Mouse (Mus musculus) MEL (cell line): ENCODE data around the gene Lmo7. TPM values are rescaled to one million over a fixed set of nuclear protein-coding genes. Genes with fewer than 3 reads are reported as not detected.
A peak's percentile ranks its signal among the peaks of the same experiment; 100 is the strongest.

Experiments used
- DNase-seq: peaks from one replicate; pipeline ENCODE4 v3.0.0; 2011; ENCODE audit warnings: low read depth, low spot score
- H3K27ac ChIP-seq: 2 replicates; pipeline ENCODE4 v1.5.1; 2012; ENCODE audit warnings: low read depth, mild to moderate bottlenecking, control low read depth, low read length, moderate library complexity; ENCODE audit not compliant: control insufficient read depth
- H3K27me3 ChIP-seq, 2 experiments: fragments of 150-350 bp in 1 of 2; sonication (generic) in 1 of 2; 2 replicates each; pipeline ENCODE4 v1.6.1; 2012; ENCODE audit warnings: low read length in 2 of 2, mild to moderate bottlenecking in 2 of 2, improper control_type of control experiment in 1 of 2, moderate library complexity in 1 of 2; ENCODE audit not compliant: insufficient read depth in 2 of 2, control insufficient read depth in 1 of 2
- H3K36me3 ChIP-seq, 2 experiments: 2 replicates each; pipeline ENCODE4 v1.6.1; 2012 to 2014; ENCODE audit warnings: low read length in 2 of 2, improper control_type of control experiment in 1 of 2, inconsistent platforms in 1 of 2, mild to moderate bottlenecking in 1 of 2; ENCODE audit not compliant: insufficient read depth in 2 of 2, control insufficient read depth in 1 of 2
- H3K4me1 ChIP-seq, 2 experiments: fragments of 150-350 bp in 1 of 2; sonication (generic) in 1 of 2; 2 replicates each; pipeline ENCODE4 v1.6.1; 2012; ENCODE audit warnings: low read length in 2 of 2, improper control_type of control experiment in 1 of 2, mild to moderate bottlenecking in 1 of 2; ENCODE audit not compliant: insufficient read depth in 2 of 2, control insufficient read depth in 1 of 2
- H3K4me3 ChIP-seq, 2 experiments: fragments of 150-350 bp in 1 of 2; sonication (generic) in 1 of 2; 2 replicates each; pipeline ENCODE4 v1.5.1; 2012; ENCODE audit warnings: low read depth in 2 of 2, low read length in 2 of 2, mild to moderate bottlenecking in 2 of 2, moderate library complexity in 2 of 2, control low read depth in 1 of 2, improper control_type of control experiment in 1 of 2; ENCODE audit not compliant: control insufficient read depth in 1 of 2, insufficient read depth in 1 of 2
- H3K79me2 ChIP-seq: 2 replicates; pipeline ENCODE4 v1.6.1; 2012; ENCODE audit warnings: mild to moderate bottlenecking, low read length, moderate library complexity; ENCODE audit not compliant: control insufficient read depth, poor library complexity, insufficient read depth
- H3K9ac ChIP-seq: 2 replicates; pipeline ENCODE4 v1.6.1; 2012; ENCODE audit warnings: low read depth, mild to moderate bottlenecking, control low read depth, low read length, moderate library complexity; ENCODE audit not compliant: control insufficient read depth, poor library complexity, severe bottlenecking
- H3K9me3 ChIP-seq: fragments of 150-350 bp; sonication (generic); replicated peaks from 2 replicates; pipeline ENCODE4 v1.6.1; 2012; ENCODE audit warnings: mild to moderate bottlenecking, low read length, improper control_type of control experiment, moderate library complexity; ENCODE audit not compliant: insufficient read depth
- E2F4 ChIP-seq: IDR thresholded peaks from 2 replicates; pipeline ENCODE4 v1.6.1; 2011; ENCODE audit warnings: low read depth, low read length, improper control_type of control experiment, borderline replicate concordance
- EP300 ChIP-seq, 2 experiments: IDR thresholded peaks; 2 replicates each; pipeline ENCODE4 v1.6.1; 2011; ENCODE audit warnings: improper control_type of control experiment in 2 of 2, low read length in 2 of 2, low read depth in 1 of 2, mild to moderate bottlenecking in 1 of 2
- ETS1 ChIP-seq: IDR thresholded peaks from 2 replicates; pipeline ENCODE4 v1.6.1; 2012; ENCODE audit warnings: low read depth, mild to moderate bottlenecking, inconsistent platforms, low read length, improper control_type of control experiment, moderate library complexity
- GABPA ChIP-seq: IDR thresholded peaks from 2 replicates; pipeline ENCODE4 v1.6.1; 2012; ENCODE audit warnings: low read depth, mild to moderate bottlenecking, inconsistent platforms, low read length, improper control_type of control experiment, moderate library complexity
- GATA1 ChIP-seq: IDR thresholded peaks from 2 replicates; pipeline ENCODE4 v1.6.1; 2011; ENCODE audit warnings: low read depth, low read length, improper control_type of control experiment
- HCFC1 ChIP-seq: IDR thresholded peaks from 2 replicates; pipeline ENCODE4 v1.6.1; 2012; ENCODE audit warnings: low read depth, mild to moderate bottlenecking, inconsistent platforms, low read length, improper control_type of control experiment, moderate library complexity
- MAFK ChIP-seq: IDR thresholded peaks from 2 replicates; pipeline ENCODE4 v1.6.1; 2011; ENCODE audit warnings: low read depth, mild to moderate bottlenecking, low read length, improper control_type of control experiment, borderline replicate concordance
- MAX ChIP-seq: IDR thresholded peaks from 2 replicates; pipeline ENCODE4 v1.6.1; 2011; ENCODE audit warnings: low read length, improper control_type of control experiment
- MXI1 ChIP-seq: IDR thresholded peaks from 2 replicates; pipeline ENCODE4 v1.6.1; 2011; ENCODE audit warnings: mild to moderate bottlenecking, low read depth, low read length, improper control_type of control experiment
- POLR2A ChIP-seq, 2 experiments: IDR thresholded peaks; 2 replicates each; pipeline ENCODE4 v1.6.1; 2011 to 2012; ENCODE audit warnings: low read length in 2 of 2, mild to moderate bottlenecking in 2 of 2, control low read depth in 1 of 2, improper control_type of control experiment in 1 of 2, low read depth in 1 of 2, moderate library complexity in 1 of 2; ENCODE audit not compliant: control insufficient read depth in 1 of 2, insufficient read depth in 1 of 2, poor library complexity in 1 of 2
- POLR2AphosphoS2 ChIP-seq: IDR thresholded peaks from 2 replicates; pipeline ENCODE4 v1.6.1; 2011; ENCODE audit warnings: low read length, improper control_type of control experiment
- POLR2AphosphoS5 ChIP-seq: IDR thresholded peaks from 2 replicates; pipeline ENCODE4 v1.6.1; 2012; ENCODE audit warnings: low read depth, borderline replicate concordance, mild to moderate bottlenecking, inconsistent platforms, low read length, moderate library complexity, mixed read lengths
- RAD21 ChIP-seq: IDR thresholded peaks from 2 replicates; pipeline ENCODE4 v1.6.1; 2011; ENCODE audit warnings: mild to moderate bottlenecking, low read depth, low read length, improper control_type of control experiment
- RCOR1 ChIP-seq: IDR thresholded peaks from 2 replicates; pipeline ENCODE4 v1.6.1; 2012; ENCODE audit warnings: low read depth, mild to moderate bottlenecking, inconsistent platforms, low read length, improper control_type of control experiment
- TCF12 ChIP-seq: IDR thresholded peaks from 2 replicates; pipeline ENCODE4 v1.6.1; 2014; ENCODE audit warnings: low read depth, mild to moderate bottlenecking, inconsistent platforms, low read length, improper control_type of control experiment, moderate library complexity
- USF1 ChIP-seq: IDR thresholded peaks from 2 replicates; pipeline ENCODE4 v1.6.1; 2014; ENCODE audit warnings: low read depth, mild to moderate bottlenecking, inconsistent platforms, low read length, improper control_type of control experiment, moderate library complexity
- ZC3H11A ChIP-seq: IDR thresholded peaks from 2 replicates; pipeline ENCODE4 v1.6.1; 2012; ENCODE audit warnings: low read depth, mild to moderate bottlenecking, inconsistent platforms, low read length, improper control_type of control experiment
- ZMIZ1 ChIP-seq: IDR thresholded peaks from 2 replicates; pipeline ENCODE4 v1.6.1; 2012; ENCODE audit warnings: low read depth, mild to moderate bottlenecking, inconsistent platforms, low read length, improper control_type of control experiment, moderate library complexity
- ZNF384 ChIP-seq: IDR thresholded peaks from 2 replicates; pipeline ENCODE4 v1.6.1; 2012; ENCODE audit warnings: low read depth, mild to moderate bottlenecking, inconsistent platforms, low read length, improper control_type of control experiment
- polyA plus RNA-seq, 2 experiments: library from polyadenylated mRNA; stranded (reverse) in 1 of 2; unstranded in 1 of 2; fragments of >175 nt in 1 of 2; fragments of >200 nt in 1 of 2; gene quantifications; 2 replicates each; pipeline versions ENCODE4 v1.2.1 to v1.2.4; 2012; ENCODE audit warnings: low replicate concordance in 2 of 2, low read depth in 1 of 2; ENCODE audit not compliant: insufficient read length in 2 of 2, insufficient read depth in 1 of 2, missing spikeins in 1 of 2
- total RNA-seq: library from RNA; depleted of rRNA; stranded (reverse); fragments of 300-350 nt; gene quantifications from 2 replicates; pipeline ENCODE4 v1.2.3, GENCODE M21; 2012

The Lmo7 gene
- total and polyA plus RNA-seq, 3 experiments = not detected

DNA sequence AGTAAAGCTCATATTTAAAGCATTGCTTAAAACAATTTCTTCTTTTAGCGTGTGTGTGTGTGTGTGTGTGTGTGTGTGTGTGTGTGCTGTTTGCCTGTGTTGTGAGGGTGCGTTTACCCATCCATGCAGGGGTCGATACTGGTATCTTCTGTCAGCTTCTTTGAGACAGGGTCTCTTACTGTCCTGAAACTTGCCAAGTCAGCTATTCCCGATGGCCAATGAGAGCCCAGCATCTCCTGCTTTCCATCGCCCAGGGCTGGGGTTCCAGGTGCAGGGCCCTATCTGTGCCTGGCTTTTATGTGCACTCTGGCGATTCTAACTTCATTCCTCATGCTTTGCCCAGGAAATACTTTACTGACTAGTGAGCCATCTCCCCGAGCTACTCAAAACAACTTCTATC lies 114.7 kb downstream of the Lmo7 start:
- Histone ChIP-seq H3K4me1 (peaks cover 0 to 7% of the 10 kb centered on the region in 2 experiments; a peak in 3 of 4 replicates), H3K27me3 (no peaks in the 10 kb centered on the region), H3K4me3 (no peak overlapping the region), H3K79me2 (no peaks in the 10 kb centered on the region), H3K36me3 (peaks cover 0 to 3% of the 10 kb centered on the region in 2 experiments; a peak in 2 of 4 replicates), H3K9ac (no peak overlapping the region), H3K9me3 (no peaks in the 10 kb centered on the region), H3K27ac (no peak overlapping the region)
- TF ChIP-seq RAD21 (no peak), RCOR1 (no peak), HCFC1 (no peak), GATA1 (no peak)
- no peak for DNase-seq

DNA sequence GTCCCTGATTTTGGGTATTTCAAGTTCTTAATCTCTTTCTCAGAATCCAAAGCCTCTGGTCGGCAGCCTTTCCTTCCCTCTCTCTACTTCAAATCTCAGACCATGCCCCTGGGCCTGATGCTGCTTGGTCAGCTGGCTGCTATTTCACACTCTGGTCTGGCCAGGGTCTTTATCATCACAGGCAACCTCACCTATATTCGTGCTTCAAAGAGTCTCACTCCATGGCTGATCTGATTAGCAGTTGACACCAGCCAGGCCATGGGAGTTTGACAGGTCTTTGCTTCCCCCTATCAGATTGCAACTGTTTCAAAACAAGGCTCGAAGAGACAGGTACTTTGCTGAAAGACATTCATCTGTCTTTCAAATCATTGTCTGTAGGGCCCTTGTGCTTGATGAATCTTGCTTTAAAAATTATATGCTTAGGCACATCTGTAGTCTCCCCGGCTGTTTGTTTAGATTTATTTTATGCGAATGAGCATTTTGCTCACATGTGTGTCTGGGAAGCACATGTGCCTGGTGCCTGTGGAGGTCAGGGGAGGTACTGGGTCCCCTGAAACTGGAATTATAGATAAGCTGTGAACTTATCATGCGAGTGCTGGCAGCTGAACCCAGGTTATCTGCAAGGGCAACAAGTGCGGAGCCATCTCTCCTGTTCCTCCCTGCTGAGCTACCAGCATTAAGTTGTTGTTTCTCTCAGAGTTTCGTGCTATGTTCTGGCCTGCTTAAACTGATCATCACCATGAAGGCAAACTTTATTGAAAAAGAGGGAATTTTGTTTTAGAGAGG lies 116.5 kb downstream of the Lmo7 start:
- H3K9ac ChIP-seq = no peak overlapping the region
- TF ChIP-seq MXI1 = 0 out of 2 replicates have a peak, but pooled peaks have one; percentile 30
- no peak for TF ChIP-seq POLR2AphosphoS5
- TF ChIP-seq ZC3H11A = no peak
- no peak for TF ChIP-seq POLR2A (IDR thresholded peaks at IDR 0.05; ENCODE audit: control insufficient read depth in 1 of 2, insufficient read depth in 1 of 2, low read depth in 1 of 2, low read length in 2 of 2, poor library complexity in 1 of 2)
- TF ChIP-seq MAFK = no peak
- no peak for TF ChIP-seq USF1
- TF ChIP-seq GABPA = no peak
- TF ChIP-seq E2F4 = no peak
- peak; percentile 60 for TF ChIP-seq TCF12
- peak; percentile 23; the same call in 1 of the 2 replicates for TF ChIP-seq MAX
- no peak for TF ChIP-seq ZMIZ1
- peak in 1 of 2 experiments; percentile 53; a peak in 2 of 4 replicates for TF ChIP-seq EP300 (IDR thresholded peaks at IDR 0.05; ENCODE audit: low read depth in 1 of 2, low read length in 2 of 2)
- TF ChIP-seq POLR2AphosphoS2 = no peak
- no peak for TF ChIP-seq HCFC1
- TF ChIP-seq ETS1 = 0 out of 2 replicates have a peak, but pooled peaks have one; percentile 25
- TF ChIP-seq ZNF384 = no peak
- TF ChIP-seq, all 39 proteins: peak for 5
- Histone ChIP-seq H3K4me1 (peaks cover 0 to 7% of the 10 kb centered on the region in 2 experiments; a peak in 3 of 4 replicates), H3K79me2 (no peaks in the 10 kb centered on the region), H3K27me3 (no peaks in the 10 kb centered on the region), H3K27ac (no peak overlapping the region), H3K36me3 (peaks cover 0 to 3% of the 10 kb centered on the region in 2 experiments; a peak in 2 of 4 replicates), H3K4me3 (no peak overlapping the region), H3K9me3 (no peaks in the 10 kb centered on the region)
- no peak for DNase-seq
